Mouse (Mus musculus) heart, embryonic 16.5 days (tissue): ENCODE data around the gene Ablim1. TPM values are rescaled to one million over a fixed set of nuclear protein-coding genes. Genes with fewer than 3 reads are reported as not detected.

Source experiments
- ATAC-seq: fragments of 200-750 bp; cut with Nextera tagmentation; replicated peaks from 2 replicates; pipeline ENCODE4 v1.8.0; 2017; ENCODE audit warnings: moderate number of reproducible peaks; ENCODE audit not compliant: insufficient read depth, low FRiP score; ENCODE audit errors: extremely low read depth
- H3K27ac ChIP-seq: fragments of 300-500 bp; sonication (generic); 2 replicates; pipeline ENCODE4 v1.5.1; 2014; ENCODE audit warnings: mild to moderate bottlenecking, low read length, control low read depth, moderate library complexity
- H3K27me3 ChIP-seq: fragments of 300-500 bp; sonication (generic); 2 replicates; pipeline ENCODE4 v1.6.1; 2014; ENCODE audit warnings: low read length, mixed read lengths; ENCODE audit not compliant: control insufficient read depth, insufficient read depth
- H3K36me3 ChIP-seq: fragments of 300-500 bp; sonication (generic); 2 replicates; pipeline ENCODE4 v1.6.1; 2014; ENCODE audit not compliant: control insufficient read depth, insufficient read depth
- H3K4me1 ChIP-seq: fragments of 300-500 bp; sonication (generic); 2 replicates; pipeline ENCODE4 v1.6.1; 2014; ENCODE audit warnings: low read length, mixed read lengths; ENCODE audit not compliant: control insufficient read depth, insufficient read depth
- H3K4me2 ChIP-seq: fragments of 300-500 bp; sonication (generic); 2 replicates; pipeline ENCODE4 v1.6.1; 2014; ENCODE audit warnings: low read depth, mild to moderate bottlenecking, control low read depth, low read length
- H3K4me3 ChIP-seq: fragments of 300-500 bp; sonication (generic); 2 replicates; pipeline ENCODE4 v1.5.1; 2014; ENCODE audit warnings: mild to moderate bottlenecking, control low read depth, low read length
- H3K9ac ChIP-seq: fragments of 300-500 bp; sonication (generic); 2 replicates; pipeline ENCODE4 v1.6.1; 2014; ENCODE audit warnings: low read length, control low read depth
- H3K9me3 ChIP-seq: fragments of 300-500 bp; sonication (generic); replicated peaks from 2 replicates; pipeline ENCODE4 v1.6.1; 2016; ENCODE audit warnings: low read length; ENCODE audit not compliant: control insufficient read depth
- WGBS: fragments of 180-500 bp; shearing (Covaris S2); extraction: QIAGEN DNeasy Blood & Tissue Kit; methylation state at CpG from one replicate; pipeline ENCODE4 v1.1.7; 2014; 5-methylcytosine and 5-hydroxymethylcytosine counted together
- polyA plus RNA-seq: library from polyadenylated mRNA; unstranded; fragments of >200 nt; fragmentation: Nextera tagmentation; extraction: Ambion mirVana; gene quantifications from 2 replicates; pipeline ENCODE4 v1.2.1, GENCODE M21; 2015

The Ablim1 gene
- polyA plus RNA-seq, 1 experiment from 2014 or later: 72.6 TPM

GRCm38 (mm10) chr19:57352337-57352935 is 37.7 kb upstream of the Ablim1 start:
- no peaks in the 10 kb centered on the region for H3K36me3 ChIP-seq
- ATAC-seq: no peak
- H3K4me3 ChIP-seq: no peak overlapping the region
- H3K9me3 ChIP-seq: no peaks in the 10 kb centered on the region; the same call in 1 of the 2 replicates
- H3K9ac ChIP-seq: no peak overlapping the region
- 75% methylated on average over 12 of the region's 12 CpGs for WGBS
- H3K4me2 ChIP-seq: no peak overlapping the region
- no peaks in the 10 kb centered on the region for H3K27me3 ChIP-seq
- H3K4me1 ChIP-seq: peaks cover 3% of the 10 kb centered on the region
- H3K27ac ChIP-seq: no peak overlapping the region

GRCm38 (mm10) chr19:57349096-57349495 is 34.4 kb upstream of the Ablim1 start:
- no peak for ATAC-seq
- no peak overlapping the region for H3K27ac ChIP-seq

GRCm38 (mm10) chr19:57344678-57345077 is 30.0 kb upstream of the Ablim1 start:
- Histone ChIP-seq H3K4me1 (peaks cover 2% of the 10 kb centered on the region; the same call in 1 of the 2 replicates), H3K4me3 (no peak overlapping the region), H3K9ac (no peak overlapping the region), H3K9me3 (peaks cover 6% of the 10 kb centered on the region), H3K4me2 (no peak overlapping the region), H3K27ac (no peak overlapping the region), H3K36me3 (no peaks in the 10 kb centered on the region), H3K27me3 (no peaks in the 10 kb centered on the region; the same call in 1 of the 2 replicates)
- 62% methylated on average over 1 of the region's 1 CpGs for WGBS
- no peak for ATAC-seq

More at GRCm38 (mm10) chr19:57349096-57349495, 34.4 kb upstream of the Ablim1 start:
- Histone ChIP-seq H3K4me1 (no peaks in the 10 kb centered on the region), H3K4me3 (no peak overlapping the region), H3K9ac (no peak overlapping the region), H3K4me2 (no peak overlapping the region), H3K9me3 (peaks cover 6% of the 10 kb centered on the region), H3K27me3 (no peaks in the 10 kb centered on the region), H3K36me3 (no peaks in the 10 kb centered on the region)

- 0 out of 2 replicates have a peak, but pooled peaks have one; percentile 37 for ATAC-seq
- peaks cover 4% of the 10 kb centered on the region; the same call in 1 of the 2 replicates for H3K4me1 ChIP-seq
- no peaks in the 10 kb centered on the region for H3K36me3 ChIP-seq
- no peak overlapping the region for H3K9ac ChIP-seq
- no peak overlapping the region for H3K27ac ChIP-seq
- no peaks in the 10 kb centered on the region; the same call in 1 of the 2 replicates for H3K27me3 ChIP-seq
- H3K4me3 ChIP-seq: no peak overlapping the region
- 73% methylated on average over 5 of the region's 5 CpGs for WGBS
- peaks cover 6% of the 10 kb centered on the region for H3K9me3 ChIP-seq
- no peak overlapping the region for H3K4me2 ChIP-seq
These were observed 29.1 kb upstream of the Ablim1 start for GRCm38 (mm10) chr19:57343860-57344259.

- H3K4me1 ChIP-seq: peaks cover 4% of the 10 kb centered on the region; the same call in 1 of the 2 replicates
- H3K36me3 ChIP-seq: no peaks in the 10 kb centered on the region
- no peak overlapping the region for H3K9ac ChIP-seq
- H3K4me3 ChIP-seq: no peak overlapping the region
- peaks cover under 1% of the 10 kb centered on the region for H3K9me3 ChIP-seq
- H3K4me2 ChIP-seq: no peak overlapping the region
- WGBS: 54% methylated on average over 8 of the region's 8 CpGs
- no peaks in the 10 kb centered on the region; the same call in 1 of the 2 replicates for H3K27me3 ChIP-seq
- H3K27ac ChIP-seq: no peak overlapping the region
- no peak for ATAC-seq
These were observed 26.4 kb upstream of the Ablim1 start for GRCm38 (mm10) chr19:57340900-57341742.

GRCm38 (mm10) chr19:57339281-57339864 is 24.7 kb upstream of the Ablim1 start:
- Histone ChIP-seq H3K4me1 (peaks cover 4% of the 10 kb centered on the region; the same call in 1 of the 2 replicates), H3K27me3 (no peaks in the 10 kb centered on the region; the same call in 1 of the 2 replicates), H3K9me3 (no peaks in the 10 kb centered on the region), H3K27ac (no peak overlapping the region), H3K4me3 (no peak overlapping the region), H3K36me3 (no peaks in the 10 kb centered on the region), H3K4me2 (peak overlapping the region; percentile 18; the same call in 1 of the 2 replicates), H3K9ac (no peak overlapping the region)
- 52% methylated on average over 13 of the region's 13 CpGs for WGBS
- ATAC-seq: no peak; the same call in 1 of the 2 replicates

- Histone ChIP-seq H3K9me3 (no peaks in the 10 kb centered on the region), H3K36me3 (no peaks in the 10 kb centered on the region), H3K27me3 (no peaks in the 10 kb centered on the region), H3K4me2 (no peak overlapping the region), H3K4me3 (no peak overlapping the region), H3K9ac (no peak overlapping the region), H3K27ac (no peak overlapping the region), H3K4me1 (peaks cover 2% of the 10 kb centered on the region; the same call in 1 of the 2 replicates)
- no peak for ATAC-seq
- WGBS: 69% methylated on average over 8 of the region's 8 CpGs
These were observed 20.4 kb upstream of the Ablim1 start for GRCm38 (mm10) chr19:57335135-57335534.

GRCm38 (mm10) chr19:57333356-57333755 is 18.6 kb upstream of the Ablim1 start:
- 83% methylated on average over 4 of the region's 4 CpGs for WGBS
- no peak for ATAC-seq
- Histone ChIP-seq H3K9me3 (no peaks in the 10 kb centered on the region), H3K27ac (no peak overlapping the region), H3K4me2 (no peak overlapping the region), H3K27me3 (no peaks in the 10 kb centered on the region), H3K9ac (no peak overlapping the region), H3K4me3 (no peak overlapping the region), H3K4me1 (no peaks in the 10 kb centered on the region), H3K36me3 (no peaks in the 10 kb centered on the region)
